Mouse (Mus musculus): ENCODE results near the gene Eno2.

- TF ChIP-seq USF1 (IDR thresholded peaks at IDR 0.05; ENCODE audit: low read depth, low read length) (no peak), EP300 (IDR thresholded peaks at IDR 0.05; ENCODE audit: low read length) (no peak), POLR2A (IDR thresholded peaks at IDR 0.05; ENCODE audit: low read depth, low read length) (no peak), CTCF (conservative IDR thresholded peaks at IDR 0.05 in 1 of 2, IDR thresholded peaks at IDR 0.05 in 1 of 2; ENCODE audit: low read depth in 2 of 2, low read length in 2 of 2) (no peak), POLR2AphosphoS2 (IDR thresholded peaks at IDR 0.05; ENCODE audit: low read depth, low read length) (no peak), MEF2A (IDR thresholded peaks at IDR 0.05; ENCODE audit: borderline replicate concordance, low read depth, low read length) (no peak), ELF1 (IDR thresholded peaks at IDR 0.05; ENCODE audit: low read depth, low read length) (no peak), BHLHE40 (IDR thresholded peaks at IDR 0.05; ENCODE audit: low read depth, low read length) (no peak), USF2 (conservative IDR thresholded peaks at IDR 0.05; ENCODE audit: low read depth, low read length) (no peak), ZMIZ1 (IDR thresholded peaks at IDR 0.05; ENCODE audit: low read depth, low read length) (no peak), TCF12 (IDR thresholded peaks at IDR 0.05; ENCODE audit: low read depth, low read length) (no peak), CHD2 (IDR thresholded peaks at IDR 0.05; ENCODE audit: low read length) (no peak)
Observed at GRCm38 (mm10) chr6:124717968-124718367, 51.5 kb downstream of the Eno2 start.
